Mouse (Mus musculus) embryonic facial prominence, embryonic 11.5 days (tissue): Measurements from ENCODE around the gene Clpsl2. TPM values are rescaled to one million over a fixed set of nuclear protein-coding genes. Genes with fewer than 3 reads are reported as not detected.
A peak's percentile ranks its signal among the peaks of the same experiment; 100 is the strongest.

Experiments
- ATAC-seq: fragments of 200-750 bp; cut with Nextera tagmentation; replicated peaks from 2 replicates; pipeline ENCODE4 v1.8.0; 2017; ENCODE audit warnings: low read depth; ENCODE audit not compliant: insufficient number of reproducible peaks, low FRiP score, low TSS enrichment
- DNase-seq: peaks from one replicate; pipeline ENCODE4 v3.0.0-alpha.2; 2015; ENCODE audit warnings: low spot score
- H3K27ac ChIP-seq: fragments of 300-500 bp; sonication (generic); replicated peaks from 2 replicates; pipeline ENCODE4 v1.5.1; 2014; ENCODE audit warnings: mild to moderate bottlenecking, low read depth, low read length, control low read depth
- H3K27me3 ChIP-seq: fragments of 300-500 bp; sonication (generic); 2 replicates; pipeline ENCODE4 v1.6.1; 2014; ENCODE audit warnings: mild to moderate bottlenecking, low read length, moderate library complexity, mixed read lengths; ENCODE audit not compliant: control insufficient read depth, insufficient read depth
- H3K36me3 ChIP-seq: fragments of 300-500 bp; sonication (generic); replicated peaks from 2 replicates; pipeline ENCODE4 v1.6.1; 2014; ENCODE audit warnings: low read depth, mild to moderate bottlenecking, low read length, moderate library complexity, mixed read lengths; ENCODE audit not compliant: control insufficient read depth, insufficient read depth
- H3K4me1 ChIP-seq: fragments of 300-500 bp; sonication (generic); 2 replicates; pipeline ENCODE4 v1.6.1; 2014; ENCODE audit warnings: low read length, mixed read lengths; ENCODE audit not compliant: control insufficient read depth, insufficient read depth
- H3K4me2 ChIP-seq: fragments of 300-500 bp; sonication (generic); 2 replicates; pipeline ENCODE4 v1.6.1; 2014; ENCODE audit warnings: low read depth, mild to moderate bottlenecking, control low read depth, low read length, moderate library complexity
- H3K4me3 ChIP-seq: fragments of 300-500 bp; sonication (generic); 2 replicates; pipeline ENCODE4 v1.5.1; 2014; ENCODE audit warnings: low read depth, low read length, control low read depth
- H3K9ac ChIP-seq: fragments of 300-500 bp; sonication (generic); replicated peaks from 2 replicates; pipeline ENCODE4 v1.6.1; 2014; ENCODE audit warnings: mild to moderate bottlenecking, control low read depth, low read length
- H3K9me3 ChIP-seq: fragments of 300-500 bp; sonication (generic); replicated peaks from 2 replicates; pipeline ENCODE4 v1.6.1; 2016; ENCODE audit warnings: mild to moderate bottlenecking, low read length, inconsistent platforms, mixed read lengths; ENCODE audit not compliant: control insufficient read depth
- WGBS: fragments of 180-500 bp; shearing (Covaris S2); extraction: QIAGEN DNeasy Blood & Tissue Kit; methylation state at CpG from one replicate; pipeline ENCODE4 v1.1.7; 2014; 5-methylcytosine and 5-hydroxymethylcytosine counted together
- polyA plus RNA-seq: library from polyadenylated mRNA; unstranded; fragments of >200 nt; fragmentation: Nextera tagmentation; extraction: Ambion mirVana; gene quantifications from 2 replicates; pipeline ENCODE4 v1.2.1, GENCODE M21; 2014

Clpsl2 gene
- polyA plus RNA-seq, result not detected in 2 replicates

DNA sequence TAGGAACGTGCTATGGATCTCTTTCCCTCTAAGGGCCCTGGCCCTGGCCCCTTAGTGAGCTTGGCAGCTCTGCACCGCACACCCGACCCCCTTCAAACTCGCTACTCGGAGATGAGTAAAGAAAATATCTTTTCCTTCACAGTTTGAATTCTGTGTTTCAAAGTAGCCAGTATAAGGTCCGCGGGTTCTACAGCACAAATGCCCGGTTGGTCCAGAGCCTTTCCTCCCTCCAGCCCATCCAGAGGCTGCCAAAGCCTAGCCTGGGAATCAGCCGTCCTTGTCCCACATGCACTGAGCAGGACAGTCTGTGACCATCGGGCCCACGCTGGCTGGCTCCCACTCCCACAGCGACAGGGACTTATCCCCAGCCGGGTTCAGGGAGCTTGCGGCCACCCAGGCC lies at the start of gene Clpsl2:
Gene Clpsl2 (plus strand): TSS at position 301 of the 400 bp plus-strand sequence.
- no peak for DNase-seq
- Histone ChIP-seq H3K27me3 (no peaks in the 10 kb centered on the region), H3K9me3 (no peaks in the 10 kb centered on the region), H3K4me2 (no peak within 1 kb of the TSS), H3K4me3 (no peak within 1 kb of the TSS), H3K9ac (no peak within 1 kb of the TSS), H3K27ac (no peak within 1 kb of the TSS), H3K36me3 (no peaks in the 10 kb centered on the region), H3K4me1 (no peaks in the 10 kb centered on the region)
- WGBS, result 72% methylated on average over 14 of the region's 14 CpGs
- no peak for ATAC-seq

DNA sequence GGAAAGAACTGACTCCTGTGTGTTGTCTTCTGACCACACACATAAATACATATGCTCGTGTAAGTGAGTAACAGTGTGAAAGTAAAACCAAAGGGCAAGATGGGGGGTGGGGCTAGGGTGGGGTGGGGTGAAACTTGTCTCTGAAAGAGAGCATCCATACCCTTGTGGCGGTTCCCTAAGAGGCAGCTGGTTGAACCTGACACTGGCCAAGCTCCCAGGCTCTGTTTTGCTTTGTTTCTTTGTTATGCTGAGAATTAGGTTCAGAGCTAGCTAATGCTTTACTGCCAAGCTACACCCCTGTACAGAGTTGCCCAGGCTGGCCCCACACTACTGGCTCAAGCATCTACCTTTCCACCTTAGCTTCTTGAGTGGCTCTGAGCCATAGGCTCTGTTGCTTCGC lies 48.7 kb upstream of the Clpsl2 start:
- 81% methylated on average over 3 of the region's 3 CpGs for WGBS

DNA sequence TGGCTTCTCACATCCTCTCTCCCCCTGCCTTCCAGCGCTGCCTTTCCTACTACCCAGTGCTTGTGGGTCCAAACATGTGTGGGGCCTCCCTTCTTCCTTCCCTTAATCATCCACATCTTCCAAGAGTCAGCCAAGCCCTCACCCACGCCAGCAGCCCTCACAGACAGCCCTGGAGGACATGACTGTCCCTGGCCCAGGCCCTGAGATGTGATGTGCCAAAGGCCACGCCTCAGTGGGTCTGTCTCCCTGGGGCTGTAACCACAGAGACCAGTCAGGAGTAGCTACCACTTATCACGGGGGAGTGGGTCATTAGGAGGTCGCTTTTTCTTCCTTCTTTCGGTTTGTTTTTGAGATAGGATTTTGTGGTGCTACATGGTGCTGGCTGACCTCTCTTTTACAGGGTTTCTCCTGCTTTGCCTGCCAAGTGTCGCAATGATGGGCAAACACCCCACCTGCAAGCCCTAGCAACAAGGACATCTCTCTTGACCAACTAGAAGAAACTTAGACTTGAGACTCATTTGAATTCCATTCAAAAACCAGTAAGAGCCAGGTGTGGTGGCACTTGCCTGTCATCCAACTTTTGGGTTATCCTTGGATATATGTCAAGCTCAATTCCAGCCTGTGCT lies 46.9 kb upstream of the Clpsl2 start:
- no peak for DNase-seq
- Histone ChIP-seq H3K4me3 (no peak overlapping the region), H3K4me1 (peaks cover 4% of the 10 kb centered on the region; the same call in 1 of the 2 replicates), H3K4me2 (no peak overlapping the region), H3K27ac (no peak overlapping the region), H3K9ac (no peak overlapping the region), H3K9me3 (no peaks in the 10 kb centered on the region), H3K36me3 (no peaks in the 10 kb centered on the region), H3K27me3 (no peaks in the 10 kb centered on the region; the same call in 1 of the 2 replicates)
- 68% methylated on average over 7 of the region's 7 CpGs for WGBS
- no peak for ATAC-seq

More for the DNA sequence above, 48.7 kb upstream of the Clpsl2 start:
- no peaks in the 10 kb centered on the region for H3K36me3 ChIP-seq
- ATAC-seq (no peak), DNase-seq (no peak)
- H3K27me3 ChIP-seq, result no peaks in the 10 kb centered on the region
- no peaks in the 10 kb centered on the region for H3K9me3 ChIP-seq
- no peak overlapping the region for H3K4me2 ChIP-seq
- H3K4me1 ChIP-seq, result no peaks in the 10 kb centered on the region
- H3K9ac ChIP-seq, result no peak overlapping the region
- H3K27ac ChIP-seq, result no peak overlapping the region
- no peak overlapping the region for H3K4me3 ChIP-seq

DNA sequence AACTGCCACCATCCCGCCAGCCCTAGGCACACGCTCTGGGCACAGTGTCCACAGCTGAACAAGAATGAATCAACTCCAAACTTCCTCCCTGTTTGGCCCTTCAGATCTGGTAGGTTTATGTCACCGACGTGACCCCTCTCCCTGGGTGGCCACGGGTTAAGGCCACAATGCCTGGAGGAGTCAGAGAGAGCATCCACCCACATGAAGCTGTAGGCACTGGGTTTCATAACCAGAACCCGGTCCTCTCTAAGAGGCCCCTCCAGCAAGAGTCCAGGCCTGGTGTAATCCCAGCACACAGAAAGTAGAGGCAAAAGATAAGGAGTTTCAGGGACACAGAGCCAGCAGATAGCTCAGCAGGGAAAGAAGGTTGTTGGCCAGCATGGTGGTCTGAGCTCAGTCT lies 45.0 kb upstream of the Clpsl2 start:
- Histone ChIP-seq H3K4me1 (peaks cover 7% of the 10 kb centered on the region; the same call in 1 of the 2 replicates), H3K27me3 (no peaks in the 10 kb centered on the region; the same call in 1 of the 2 replicates), H3K36me3 (no peaks in the 10 kb centered on the region), H3K27ac (no peak overlapping the region), H3K9me3 (no peaks in the 10 kb centered on the region), H3K4me3 (no peak overlapping the region), H3K4me2 (no peak overlapping the region), H3K9ac (no peak overlapping the region)
- ATAC-seq (no peak; the same call in 1 of the 2 replicates), DNase-seq (no peak)
- 75% methylated on average over 6 of the region's 6 CpGs for WGBS

DNA sequence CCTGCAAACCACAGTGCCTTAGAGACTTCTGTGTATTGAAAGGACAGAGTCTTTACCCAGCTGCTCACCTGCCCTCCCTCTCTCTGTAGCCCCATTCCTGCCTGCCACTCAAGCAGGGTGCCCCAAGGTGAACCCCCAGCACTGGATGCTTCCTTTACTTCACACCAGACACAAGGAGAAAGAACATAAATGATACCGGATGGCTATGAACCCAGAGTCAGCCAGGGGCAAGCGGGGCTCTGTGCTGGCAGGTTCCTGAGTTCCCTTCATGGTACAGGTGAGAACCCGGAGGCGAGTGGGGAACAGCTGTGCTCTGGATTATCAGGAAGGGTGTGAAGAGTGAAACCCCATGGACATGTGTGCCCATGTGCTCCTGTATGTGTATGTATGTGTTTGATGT lies 43.6 kb upstream of the Clpsl2 start:
- Histone ChIP-seq H3K27ac (no peak overlapping the region), H3K9ac (no peak overlapping the region), H3K36me3 (no peaks in the 10 kb centered on the region), H3K4me2 (no peak overlapping the region), H3K9me3 (no peaks in the 10 kb centered on the region), H3K4me1 (peaks cover 11% of the 10 kb centered on the region; the same call in 1 of the 2 replicates), H3K4me3 (no peak overlapping the region), H3K27me3 (no peaks in the 10 kb centered on the region; the same call in 1 of the 2 replicates)
- DNase-seq (no peak), ATAC-seq (no peak)
- 88% methylated on average over 4 of the region's 4 CpGs for WGBS

DNA sequence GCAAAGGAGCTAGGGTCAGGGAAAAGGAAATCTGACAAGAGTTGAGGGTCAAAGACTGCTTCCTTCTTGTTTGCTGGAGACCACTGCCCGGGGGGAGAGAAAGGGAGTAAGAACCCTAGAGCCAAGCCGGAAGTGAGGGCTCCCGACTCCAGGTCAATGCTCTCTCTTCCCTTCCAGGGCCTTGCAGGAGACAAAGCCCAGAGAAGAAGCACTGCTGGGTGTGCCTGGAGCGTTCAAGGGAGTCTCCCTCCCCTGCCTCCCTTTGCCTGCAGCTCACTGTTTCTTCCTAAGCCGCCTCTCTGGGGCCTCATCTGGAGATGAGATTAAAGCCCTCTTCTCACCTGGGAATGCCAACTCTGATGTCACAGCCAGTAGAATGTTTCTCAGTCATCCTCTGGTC lies 42.3 kb upstream of the Clpsl2 start:
- DNase-seq (no peak), ATAC-seq (no peak)
- Histone ChIP-seq H3K4me2 (no peak overlapping the region), H3K27me3 (no peaks in the 10 kb centered on the region; the same call in 1 of the 2 replicates), H3K9me3 (no peaks in the 10 kb centered on the region), H3K36me3 (no peaks in the 10 kb centered on the region), H3K9ac (peak overlapping the region; percentile 30; the same call in 1 of the 2 replicates), H3K4me1 (peaks cover 15% of the 10 kb centered on the region; the same call in 1 of the 2 replicates), H3K4me3 (no peak overlapping the region), H3K27ac (no peak overlapping the region)
- WGBS, result 12% methylated on average over 5 of the region's 5 CpGs

DNA sequence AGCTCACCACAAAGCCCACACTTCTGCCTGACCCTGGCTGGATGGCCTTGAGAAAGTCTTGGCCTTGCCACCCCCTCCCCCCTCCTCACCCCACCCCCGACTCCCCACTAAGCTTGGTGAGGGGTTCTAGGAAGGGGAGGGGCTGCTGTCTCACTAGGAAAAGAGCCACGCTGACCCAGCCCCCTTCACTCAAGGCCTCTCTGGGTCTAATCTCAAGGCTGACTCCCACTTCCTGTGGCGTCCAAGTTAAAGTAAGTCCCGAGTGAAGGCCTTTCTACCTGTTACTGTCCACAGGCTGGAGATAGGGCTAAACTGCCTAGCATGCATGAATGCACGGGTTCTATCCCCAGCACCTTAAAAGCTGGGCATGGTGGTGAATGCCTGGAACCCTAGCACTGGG lies 41.7 kb upstream of the Clpsl2 start:
- 27% methylated on average over 5 of the region's 5 CpGs for WGBS
- no peaks in the 10 kb centered on the region; the same call in 1 of the 2 replicates for H3K27me3 ChIP-seq
- H3K27ac ChIP-seq, result no peak overlapping the region
- ATAC-seq, result no peak
- H3K9ac ChIP-seq, result peak overlapping the region; percentile 30
- peaks cover 15% of the 10 kb centered on the region; the same call in 1 of the 2 replicates for H3K4me1 ChIP-seq
- H3K4me2 ChIP-seq, result no peak overlapping the region
- H3K9me3 ChIP-seq, result no peaks in the 10 kb centered on the region
- no peak for DNase-seq
- no peaks in the 10 kb centered on the region for H3K36me3 ChIP-seq
- H3K4me3 ChIP-seq, result no peak overlapping the region
